Mouse (Mus musculus) liver, adult 2 months (tissue): ENCODE data around the gene Hikeshi. TPM values are rescaled to one million over a fixed set of nuclear protein-coding genes. Genes with fewer than 3 reads are reported as not detected.

ENCODE experiments used
- DNase-seq: peaks from one replicate; pipeline ENCODE4 v3.0.0-alpha.2; 2011; ENCODE audit warnings: low read depth, low spot score; ENCODE audit errors: extremely low read depth
- H3K27ac ChIP-seq: fragments of 200-500 bp; replicated peaks from 2 replicates; pipeline ENCODE4 v1.5.1; 2012; ENCODE audit warnings: low read depth, mild to moderate bottlenecking, control low read depth, inconsistent platforms, low read length; ENCODE audit not compliant: insufficient read depth
- H3K27me3 ChIP-seq: fragments of 200-500 bp; 2 replicates; pipeline ENCODE4 v1.6.1; 2012; ENCODE audit warnings: mild to moderate bottlenecking, moderate library complexity, low read length, inconsistent platforms; ENCODE audit not compliant: control insufficient read depth, insufficient read depth
- H3K36me3 ChIP-seq: fragments of 200-500 bp; 2 replicates; pipeline ENCODE4 v1.6.1; 2012; ENCODE audit warnings: low read length, inconsistent platforms; ENCODE audit not compliant: control insufficient read depth, insufficient read depth
- H3K4me1 ChIP-seq: fragments of 200-500 bp; 2 replicates; pipeline ENCODE4 v1.6.1; 2011; ENCODE audit warnings: low read length; ENCODE audit not compliant: control insufficient read depth, insufficient read depth
- H3K4me3 ChIP-seq: fragments of 200-500 bp; 2 replicates; pipeline ENCODE4 v1.5.1; 2011; ENCODE audit warnings: low read depth, mild to moderate bottlenecking, control low read depth, low read length, moderate library complexity; ENCODE audit not compliant: insufficient read depth
- H3K79me2 ChIP-seq: fragments of 200-500 bp; 2 replicates; pipeline ENCODE4 v1.6.1; 2012; ENCODE audit warnings: inconsistent platforms, mild to moderate bottlenecking, low read length, moderate library complexity; ENCODE audit not compliant: control insufficient read depth, insufficient read depth
- H3K9ac ChIP-seq: fragments of 200-500 bp; 2 replicates; pipeline ENCODE4 v1.6.1; 2012; ENCODE audit warnings: low read depth, mild to moderate bottlenecking, control low read depth, inconsistent platforms, low read length
- CTCF ChIP-seq: fragments of 200-500 bp; IDR thresholded peaks from 2 replicates; pipeline ENCODE4 v1.5.1; 2011; ENCODE audit warnings: low read depth, low read length, control low read depth
- POLR2A ChIP-seq: fragments of 200-500 bp; IDR thresholded peaks from 2 replicates; pipeline ENCODE4 v1.6.1; 2011; ENCODE audit warnings: low read length, control low read depth; ENCODE audit not compliant: insufficient read depth; ENCODE audit errors: extremely low read depth
- WGBS: fragments of 180-500 bp; shearing (Covaris S2); methylation state at CpG from one replicate; pipeline ENCODE4 v1.1.7; 2018; 5-methylcytosine and 5-hydroxymethylcytosine counted together
- polyA plus RNA-seq: library from polyadenylated mRNA; depleted of rRNA; stranded (reverse); fragments of >200 nt; gene quantifications from 2 replicates; pipeline ENCODE4 v1.2.3, GENCODE M21; 2012; rRNA removed
- total RNA-seq: library from RNA; depleted of rRNA; stranded (reverse); fragments of >200 nt; gene quantifications from 2 replicates; pipeline ENCODE4 v1.2.3, GENCODE M21; 2014; rRNA removed

Gene Hikeshi
- total RNA-seq (53.6 and 55.2 TPM in 2 replicates), polyA plus RNA-seq (44.1 and 45.0 TPM in 2 replicates)

GRCm38 (mm10) chr7:89940571-89941463, at the start of gene Hikeshi:
Hikeshi (minus strand) TSS chr7:89941204.
- Histone ChIP-seq H3K36me3 (no peaks in the 10 kb centered on the region), H3K27me3 (no peaks in the 10 kb centered on the region), H3K4me1 (peaks cover 4% of the 10 kb centered on the region; the same call in 1 of the 2 replicates), H3K9ac (peak within 1 kb of the TSS; percentile 83), H3K79me2 (peaks cover 5% of the 10 kb centered on the region; the same call in 1 of the 2 replicates), H3K4me3 (peak within 1 kb of the TSS; percentile 89), H3K27ac (peak within 1 kb of the TSS; percentile 78)
- WGBS: under 1% methylated on average over 45 of the region's 45 CpGs
- peak; percentile 99 for DNase-seq
- no peak for TF ChIP-seq POLR2A
- no peak for TF ChIP-seq CTCF

- TF ChIP-seq POLR2A: no peak
- no peak for TF ChIP-seq CTCF
- H3K4me1 ChIP-seq: no peaks in the 10 kb centered on the region
- DNase-seq: no peak
- H3K79me2 ChIP-seq: peaks cover 5% of the 10 kb centered on the region; the same call in 1 of the 2 replicates
- no peak overlapping the region for H3K4me3 ChIP-seq
- H3K36me3 ChIP-seq: no peaks in the 10 kb centered on the region
- H3K9ac ChIP-seq: no peak overlapping the region
- no peaks in the 10 kb centered on the region for H3K27me3 ChIP-seq
- H3K27ac ChIP-seq: no peak overlapping the region
These were observed 43.4 kb upstream of the Hikeshi start for GRCm38 (mm10) chr7:89984421-89984820.

GRCm38 (mm10) chr7:89983441-89983840, 42.4 kb upstream of the Hikeshi start:
- 93% methylated on average over 2 of the region's 2 CpGs for WGBS

GRCm38 (mm10) chr7:89981557-89981956, 40.6 kb upstream of the Hikeshi start:
- WGBS: 3% methylated on average over 10 of the region's 10 CpGs
- no peak overlapping the region for H3K27ac ChIP-seq
- DNase-seq: no peak
- H3K9ac ChIP-seq: peak overlapping the region; percentile 59
- peaks cover 3% of the 10 kb centered on the region for H3K36me3 ChIP-seq
- peaks cover 7% of the 10 kb centered on the region; the same call in 1 of the 2 replicates for H3K4me1 ChIP-seq
- TF ChIP-seq CTCF (no peak), POLR2A (no peak)
- H3K27me3 ChIP-seq: no peaks in the 10 kb centered on the region
- peak overlapping the region; percentile 86 for H3K4me3 ChIP-seq
- peaks cover 12% of the 10 kb centered on the region; the same call in 1 of the 2 replicates for H3K79me2 ChIP-seq

More at GRCm38 (mm10) chr7:89983441-89983840, 42.4 kb upstream of the Hikeshi start:
- peaks cover 5% of the 10 kb centered on the region; the same call in 1 of the 2 replicates for H3K4me1 ChIP-seq
- TF ChIP-seq POLR2A (no peak), CTCF (no peak)
- H3K27ac ChIP-seq: no peak overlapping the region
- DNase-seq: no peak
- no peaks in the 10 kb centered on the region for H3K36me3 ChIP-seq
- H3K27me3 ChIP-seq: no peaks in the 10 kb centered on the region
- H3K4me3 ChIP-seq: no peak overlapping the region
- no peak overlapping the region for H3K9ac ChIP-seq
- peaks cover 9% of the 10 kb centered on the region; the same call in 1 of the 2 replicates for H3K79me2 ChIP-seq

GRCm38 (mm10) chr7:89980485-89981422, 39.8 kb upstream of the Hikeshi start, which contains the start of gene Eed:
Eed (minus strand) TSS chr7:89980983.
- H3K36me3 ChIP-seq: peaks cover 9% of the 10 kb centered on the region
- peaks cover 17% of the 10 kb centered on the region for H3K79me2 ChIP-seq
- peaks cover 7% of the 10 kb centered on the region; the same call in 1 of the 2 replicates for H3K4me1 ChIP-seq
- H3K9ac ChIP-seq: peak within 1 kb of the TSS; percentile 87
- H3K4me3 ChIP-seq: peak within 1 kb of the TSS; percentile 86
- under 1% methylated on average over 86 of the region's 87 CpGs for whole genome bisulfite sequencing
- no peak for TF ChIP-seq CTCF
- TF ChIP-seq POLR2A: peak; percentile 57
- no peaks in the 10 kb centered on the region for H3K27me3 ChIP-seq
- peak; percentile 88 for DNase-seq
- peak within 1 kb of the TSS; percentile 97 for H3K27ac ChIP-seq
